Mouse (Mus musculus) heart, adult 2 months (tissue): ENCODE data around the gene Tmcc1. TPM values are rescaled to one million over a fixed set of nuclear protein-coding genes. Genes with fewer than 3 reads are reported as not detected.
A peak's percentile ranks its signal among the peaks of the same experiment; 100 is the strongest.

ENCODE experiments used
- DNase-seq, 2 experiments: peaks; one replicate each; pipeline ENCODE4 v3.0.0; 2021
- H3K27ac ChIP-seq: fragments of 200-600 bp; 2 replicates; pipeline ENCODE4 v1.8.1; 2022
- H3K27me3 ChIP-seq: fragments of 200-500 bp; 2 replicates; pipeline ENCODE4 v1.6.1; 2012; ENCODE audit warnings: mild to moderate bottlenecking, low read length, inconsistent platforms, mixed read lengths; ENCODE audit not compliant: control insufficient read depth, insufficient read depth
- H3K36me3 ChIP-seq: fragments of 200-500 bp; 2 replicates; pipeline ENCODE4 v1.6.1; 2012; ENCODE audit warnings: low read length, inconsistent platforms; ENCODE audit not compliant: control insufficient read depth, insufficient read depth
- H3K4me1 ChIP-seq: fragments of 200-500 bp; 2 replicates; pipeline ENCODE4 v1.6.1; 2011; ENCODE audit warnings: low read length; ENCODE audit not compliant: control insufficient read depth, insufficient read depth
- H3K4me3 ChIP-seq: fragments of 200-600 bp; 2 replicates; pipeline ENCODE4 v1.8.1; 2022
- H3K79me2 ChIP-seq: fragments of 200-500 bp; replicated peaks from 2 replicates; pipeline ENCODE4 v1.6.1; 2012; ENCODE audit warnings: mild to moderate bottlenecking, inconsistent platforms, low read length, moderate library complexity, mixed read lengths; ENCODE audit not compliant: control insufficient read depth, insufficient read depth
- H3K9ac ChIP-seq: fragments of 200-500 bp; 2 replicates; pipeline ENCODE4 v1.6.1; 2012; ENCODE audit warnings: low read depth, mild to moderate bottlenecking, control low read depth, inconsistent platforms, low read length, mixed read lengths
- CTCF ChIP-seq: fragments of 200-600 bp; IDR thresholded peaks from 2 replicates; pipeline ENCODE4 v1.8.1; 2022; ENCODE audit warnings: antibody characterized with exemption, mild to moderate bottlenecking, moderate library complexity
- EP300 ChIP-seq: fragments of 200-500 bp; IDR thresholded peaks from 2 replicates; pipeline ENCODE4 v1.6.1; 2011; ENCODE audit warnings: low read depth, low read length, control low read depth; ENCODE audit not compliant: insufficient read depth
- POLR2A ChIP-seq: fragments of 200-500 bp; IDR thresholded peaks from 2 replicates; pipeline ENCODE4 v1.6.1; 2011; ENCODE audit warnings: mild to moderate bottlenecking, low read depth, low read length, control low read depth; ENCODE audit not compliant: insufficient read depth
- WGBS: fragments of 180-500 bp; shearing (Covaris S2); methylation state at CpG from one replicate; pipeline ENCODE4 v1.1.7; 2018; 5-methylcytosine and 5-hydroxymethylcytosine counted together
- intact Hi-C: fragments of 180-260 bp; cut with DNase I; formaldehyde crosslinking; loops from one replicate; pipeline ENCODE4 v1.15.1; 2025
- polyA plus RNA-seq: library from polyadenylated mRNA; depleted of rRNA; stranded (reverse); fragments of >200 nt; gene quantifications from 2 replicates; pipeline ENCODE4 v1.2.3, GENCODE M21; 2012
- total RNA-seq, 2 experiments: library from RNA; stranded (reverse); gene quantifications; 2 replicates each; pipeline ENCODE4 v1.2.3; 2021

The Tmcc1 gene
- total and polyA plus RNA-seq, 3 experiments, result 16.7 to 33.8 (median 32.1) TPM

- WGBS, result 76% methylated on average over 3 of the region's 3 CpGs
- Histone ChIP-seq H3K4me1 (no peaks in the 10 kb centered on the region), H3K27ac (no peak overlapping the region), H3K36me3 (no peaks in the 10 kb centered on the region), H3K27me3 (no peaks in the 10 kb centered on the region), H3K4me3 (no peak overlapping the region), H3K9ac (no peak overlapping the region), H3K79me2 (no peaks in the 10 kb centered on the region)
- DNase-seq, result no peak
- TF ChIP-seq POLR2A (no peak), CTCF (no peak)
- intact Hi-C loops, result no loop called here
Measured at GRCm38 (mm10) chr6:116015902-116016301, 177.4 kb downstream of the Tmcc1 start.

GRCm38 (mm10) chr6:116014111-116014510 is 179.2 kb downstream of the Tmcc1 start:
- H3K36me3 ChIP-seq, result no peaks in the 10 kb centered on the region
- no peak overlapping the region for H3K4me3 ChIP-seq
- no peaks in the 10 kb centered on the region for H3K79me2 ChIP-seq
- H3K27ac ChIP-seq, result no peak overlapping the region
- intact Hi-C loops, result loop anchor here (5.0 kb wide), 1 partner anchor 558 kb away; no protein-coding TSS in a partner anchor
- H3K4me1 ChIP-seq, result peaks cover 5% of the 10 kb centered on the region
- peak in 1 of 2 experiments; percentile 19 for DNase-seq
- H3K9ac ChIP-seq, result no peak overlapping the region
- TF ChIP-seq POLR2A, result no peak
- TF ChIP-seq CTCF, result no peak
- TF ChIP-seq EP300, result no peak
- WGBS, result 81% methylated on average over 6 of the region's 6 CpGs
- H3K27me3 ChIP-seq, result no peaks in the 10 kb centered on the region

- no peaks in the 10 kb centered on the region for H3K36me3 ChIP-seq
- WGBS, result 54% methylated on average over 3 of the region's 3 CpGs
- TF ChIP-seq EP300 (no peak), POLR2A (no peak), CTCF (no peak)
- H3K27ac ChIP-seq, result no peak overlapping the region
- no peak overlapping the region for H3K4me3 ChIP-seq
- no peak for DNase-seq
- intact Hi-C loops, result loop anchor here (5.0 kb wide), 1 partner anchor 559 kb away; no protein-coding TSS in a partner anchor
- peaks cover 5% of the 10 kb centered on the region for H3K4me1 ChIP-seq
- H3K27me3 ChIP-seq, result no peaks in the 10 kb centered on the region
- no peak overlapping the region for H3K9ac ChIP-seq
- H3K79me2 ChIP-seq, result no peaks in the 10 kb centered on the region
Measured at GRCm38 (mm10) chr6:116013687-116014086, 179.6 kb downstream of the Tmcc1 start.

- Histone ChIP-seq H3K4me3 (no peak overlapping the region), H3K79me2 (no peaks in the 10 kb centered on the region), H3K27me3 (no peaks in the 10 kb centered on the region), H3K27ac (no peak overlapping the region), H3K9ac (no peak overlapping the region), H3K4me1 (peaks cover 18% of the 10 kb centered on the region), H3K36me3 (no peaks in the 10 kb centered on the region)
- intact Hi-C loops, result loop anchor here (1.0 to 5.0 kb wide), 4 partner anchors 118 to 562 kb away; no protein-coding TSS in a partner anchor
- TF ChIP-seq CTCF (peak; percentile 100), POLR2A (no peak), EP300 (peak; percentile 93)
- under 1% methylated on average over 6 of the region's 6 CpGs for WGBS
- DNase-seq, result peak; percentile 81 to 92
Measured at GRCm38 (mm10) chr6:116010541-116010940, 182.7 kb downstream of the Tmcc1 start.

- Histone ChIP-seq H3K27ac (peak overlapping the region; percentile 28), H3K36me3 (no peaks in the 10 kb centered on the region), H3K79me2 (no peaks in the 10 kb centered on the region), H3K4me3 (no peak overlapping the region), H3K9ac (no peak overlapping the region), H3K4me1 (peaks cover 24% of the 10 kb centered on the region), H3K27me3 (no peaks in the 10 kb centered on the region)
- peak in 1 of 2 experiments; percentile 29 for DNase-seq
- 61% methylated on average over 12 of the region's 12 CpGs for WGBS
- intact Hi-C loops, result loop anchor here (10.0 kb wide), 1 partner anchor 775 kb away; no protein-coding TSS in a partner anchor
- TF ChIP-seq POLR2A (no peak), CTCF (no peak), EP300 (0 out of 2 replicates have a peak, but pooled peaks have one; percentile 38)
Measured at GRCm38 (mm10) chr6:116009426-116009825, 183.9 kb downstream of the Tmcc1 start.

- whole genome bisulfite sequencing, result 18% methylated on average over 9 of the region's 9 CpGs
- Histone ChIP-seq H3K36me3 (no peaks in the 10 kb centered on the region), H3K79me2 (no peaks in the 10 kb centered on the region), H3K9ac (0 out of 2 replicates have a peak overlapping the region, but pooled peaks have one; percentile 1), H3K27me3 (no peaks in the 10 kb centered on the region), H3K4me1 (peaks cover 31% of the 10 kb centered on the region), H3K27ac (no peak overlapping the region; the same call in 1 of the 2 replicates), H3K4me3 (no peak overlapping the region)
- intact Hi-C loops, result loop anchor here (1.0 to 10.0 kb wide), 4 partner anchors 97 to 773 kb away; no protein-coding TSS in a partner anchor
- peak; percentile 92 for TF ChIP-seq CTCF
- no peak for TF ChIP-seq POLR2A
- TF ChIP-seq EP300, result 0 out of 2 replicates have a peak, but pooled peaks have one; percentile 59
- DNase-seq, result peak; percentile 75 to 86
Measured at GRCm38 (mm10) chr6:116007561-116008173, 185.6 kb downstream of the Tmcc1 start.
